Mouse (Mus musculus) MEL (cell line): Measurements from ENCODE around the gene Gipc3. TPM values are rescaled to one million over a fixed set of nuclear protein-coding genes. Genes with fewer than 3 reads are reported as not detected.

Source experiments
- DNase-seq: peaks from one replicate; pipeline ENCODE4 v3.0.0; 2011; ENCODE audit warnings: low read depth, low spot score
- H3K27ac ChIP-seq: 2 replicates; pipeline ENCODE4 v1.5.1; 2012; ENCODE audit warnings: low read depth, mild to moderate bottlenecking, control low read depth, low read length, moderate library complexity; ENCODE audit not compliant: control insufficient read depth
- H3K27me3 ChIP-seq, 2 experiments: fragments of 150-350 bp in 1 of 2; sonication (generic) in 1 of 2; 2 replicates each; pipeline ENCODE4 v1.6.1; 2012; ENCODE audit warnings: low read length in 2 of 2, mild to moderate bottlenecking in 2 of 2, improper control_type of control experiment in 1 of 2, moderate library complexity in 1 of 2; ENCODE audit not compliant: insufficient read depth in 2 of 2, control insufficient read depth in 1 of 2
- H3K36me3 ChIP-seq, 2 experiments: 2 replicates each; pipeline ENCODE4 v1.6.1; 2012 to 2014; ENCODE audit warnings: low read length in 2 of 2, improper control_type of control experiment in 1 of 2, inconsistent platforms in 1 of 2, mild to moderate bottlenecking in 1 of 2; ENCODE audit not compliant: insufficient read depth in 2 of 2, control insufficient read depth in 1 of 2
- H3K4me1 ChIP-seq, 2 experiments: fragments of 150-350 bp in 1 of 2; sonication (generic) in 1 of 2; 2 replicates each; pipeline ENCODE4 v1.6.1; 2012; ENCODE audit warnings: low read length in 2 of 2, improper control_type of control experiment in 1 of 2, mild to moderate bottlenecking in 1 of 2; ENCODE audit not compliant: insufficient read depth in 2 of 2, control insufficient read depth in 1 of 2
- H3K4me3 ChIP-seq, 2 experiments: fragments of 150-350 bp in 1 of 2; sonication (generic) in 1 of 2; 2 replicates each; pipeline ENCODE4 v1.5.1; 2012; ENCODE audit warnings: low read depth in 2 of 2, low read length in 2 of 2, mild to moderate bottlenecking in 2 of 2, moderate library complexity in 2 of 2, control low read depth in 1 of 2, improper control_type of control experiment in 1 of 2; ENCODE audit not compliant: control insufficient read depth in 1 of 2, insufficient read depth in 1 of 2
- H3K79me2 ChIP-seq: 2 replicates; pipeline ENCODE4 v1.6.1; 2012; ENCODE audit warnings: mild to moderate bottlenecking, low read length, moderate library complexity; ENCODE audit not compliant: control insufficient read depth, poor library complexity, insufficient read depth
- H3K9ac ChIP-seq: 2 replicates; pipeline ENCODE4 v1.6.1; 2012; ENCODE audit warnings: low read depth, mild to moderate bottlenecking, control low read depth, low read length, moderate library complexity; ENCODE audit not compliant: control insufficient read depth, poor library complexity, severe bottlenecking
- H3K9me3 ChIP-seq: fragments of 150-350 bp; sonication (generic); replicated peaks from 2 replicates; pipeline ENCODE4 v1.6.1; 2012; ENCODE audit warnings: mild to moderate bottlenecking, low read length, improper control_type of control experiment, moderate library complexity; ENCODE audit not compliant: insufficient read depth
- BHLHE40 ChIP-seq: IDR thresholded peaks from 2 replicates; pipeline ENCODE4 v1.6.1; 2012; ENCODE audit warnings: low read depth, mild to moderate bottlenecking, inconsistent platforms, low read length, improper control_type of control experiment, borderline replicate concordance
- CHD1 ChIP-seq: IDR thresholded peaks from 2 replicates; pipeline ENCODE4 v1.6.1; 2012; ENCODE audit warnings: low read depth, mild to moderate bottlenecking, inconsistent platforms, low read length, improper control_type of control experiment
- CHD2 ChIP-seq: IDR thresholded peaks from 2 replicates; pipeline ENCODE4 v1.6.1; 2011; ENCODE audit warnings: low read length, improper control_type of control experiment
- CTCF ChIP-seq, 3 experiments: IDR thresholded peaks in 2 of 3; conservative IDR thresholded peaks in 1 of 3; 2 replicates each; pipeline ENCODE4 v1.5.1; 2011 to 2012; ENCODE audit warnings: low read length in 3 of 3, low read depth in 2 of 3, mild to moderate bottlenecking in 2 of 3, improper control_type of control experiment in 1 of 3, inconsistent platforms in 1 of 3, mixed read lengths in 1 of 3, moderate library complexity in 1 of 3; ENCODE audit not compliant: control insufficient read depth in 1 of 3, insufficient read depth in 1 of 3, poor library complexity in 1 of 3, severe bottlenecking in 1 of 3
- E2F4 ChIP-seq: IDR thresholded peaks from 2 replicates; pipeline ENCODE4 v1.6.1; 2011; ENCODE audit warnings: low read depth, low read length, improper control_type of control experiment, borderline replicate concordance
- ELF1 ChIP-seq: IDR thresholded peaks from 2 replicates; pipeline ENCODE4 v1.6.1; 2014; ENCODE audit warnings: low read depth, mild to moderate bottlenecking, inconsistent platforms, low read length, improper control_type of control experiment, moderate library complexity
- ETS1 ChIP-seq: IDR thresholded peaks from 2 replicates; pipeline ENCODE4 v1.6.1; 2012; ENCODE audit warnings: low read depth, mild to moderate bottlenecking, inconsistent platforms, low read length, improper control_type of control experiment, moderate library complexity
- GABPA ChIP-seq: IDR thresholded peaks from 2 replicates; pipeline ENCODE4 v1.6.1; 2012; ENCODE audit warnings: low read depth, mild to moderate bottlenecking, inconsistent platforms, low read length, improper control_type of control experiment, moderate library complexity
- GATA1 ChIP-seq: IDR thresholded peaks from 2 replicates; pipeline ENCODE4 v1.6.1; 2011; ENCODE audit warnings: low read depth, low read length, improper control_type of control experiment
- HCFC1 ChIP-seq: IDR thresholded peaks from 2 replicates; pipeline ENCODE4 v1.6.1; 2012; ENCODE audit warnings: low read depth, mild to moderate bottlenecking, inconsistent platforms, low read length, improper control_type of control experiment, moderate library complexity
- JUND ChIP-seq: IDR thresholded peaks from 2 replicates; pipeline ENCODE4 v1.6.1; 2011; ENCODE audit warnings: low read depth, mild to moderate bottlenecking, improper control_type of control experiment, low read length
- MAFK ChIP-seq: IDR thresholded peaks from 2 replicates; pipeline ENCODE4 v1.6.1; 2011; ENCODE audit warnings: low read depth, mild to moderate bottlenecking, low read length, improper control_type of control experiment, borderline replicate concordance
- MAX ChIP-seq: IDR thresholded peaks from 2 replicates; pipeline ENCODE4 v1.6.1; 2011; ENCODE audit warnings: low read length, improper control_type of control experiment
- MAZ ChIP-seq: IDR thresholded peaks from 2 replicates; pipeline ENCODE4 v1.6.1; 2012; ENCODE audit warnings: low read depth, mild to moderate bottlenecking, inconsistent platforms, low read length, improper control_type of control experiment
- MEF2A ChIP-seq: IDR thresholded peaks from 2 replicates; pipeline ENCODE4 v1.6.1; 2014; ENCODE audit warnings: low read depth, mild to moderate bottlenecking, inconsistent platforms, low read length, improper control_type of control experiment; ENCODE audit not compliant: poor library complexity, insufficient replicate concordance, severe bottlenecking; ENCODE audit errors: extremely low read depth
- MXI1 ChIP-seq: IDR thresholded peaks from 2 replicates; pipeline ENCODE4 v1.6.1; 2011; ENCODE audit warnings: mild to moderate bottlenecking, low read depth, low read length, improper control_type of control experiment
- MYB ChIP-seq: IDR thresholded peaks from 2 replicates; pipeline ENCODE4 v1.6.1; 2011; ENCODE audit warnings: mild to moderate bottlenecking, low read depth, low read length, improper control_type of control experiment
- MYC ChIP-seq: IDR thresholded peaks from 2 replicates; pipeline ENCODE4 v1.6.1; 2011; ENCODE audit warnings: low read depth, mild to moderate bottlenecking, low read length, improper control_type of control experiment, moderate library complexity
- NRF1 ChIP-seq: IDR thresholded peaks from 2 replicates; pipeline ENCODE4 v1.6.1; 2014; ENCODE audit warnings: low read depth, mild to moderate bottlenecking, inconsistent platforms, low read length, improper control_type of control experiment, moderate library complexity; ENCODE audit not compliant: poor library complexity, insufficient read depth, severe bottlenecking
- POLR2A ChIP-seq, 2 experiments: IDR thresholded peaks; 2 replicates each; pipeline ENCODE4 v1.6.1; 2011 to 2012; ENCODE audit warnings: low read length in 2 of 2, mild to moderate bottlenecking in 2 of 2, control low read depth in 1 of 2, improper control_type of control experiment in 1 of 2, low read depth in 1 of 2, moderate library complexity in 1 of 2; ENCODE audit not compliant: control insufficient read depth in 1 of 2, insufficient read depth in 1 of 2, poor library complexity in 1 of 2
- POLR2AphosphoS2 ChIP-seq: IDR thresholded peaks from 2 replicates; pipeline ENCODE4 v1.6.1; 2011; ENCODE audit warnings: low read length, improper control_type of control experiment
- POLR2AphosphoS5 ChIP-seq: IDR thresholded peaks from 2 replicates; pipeline ENCODE4 v1.6.1; 2012; ENCODE audit warnings: low read depth, borderline replicate concordance, mild to moderate bottlenecking, inconsistent platforms, low read length, moderate library complexity, mixed read lengths
- RCOR1 ChIP-seq: IDR thresholded peaks from 2 replicates; pipeline ENCODE4 v1.6.1; 2012; ENCODE audit warnings: low read depth, mild to moderate bottlenecking, inconsistent platforms, low read length, improper control_type of control experiment
- SIN3A ChIP-seq: IDR thresholded peaks from 2 replicates; pipeline ENCODE4 v1.6.1; 2012; ENCODE audit warnings: low read length, improper control_type of control experiment, inconsistent platforms
- SMC3 ChIP-seq: IDR thresholded peaks from 2 replicates; pipeline ENCODE4 v1.6.1; 2011; ENCODE audit warnings: low read depth, low read length, improper control_type of control experiment
- TAL1 ChIP-seq: IDR thresholded peaks from 2 replicates; pipeline ENCODE4 v1.6.1; 2012; ENCODE audit warnings: mild to moderate bottlenecking, inconsistent platforms, low read length, moderate library complexity, mixed read lengths
- TBP ChIP-seq: IDR thresholded peaks from 2 replicates; pipeline ENCODE4 v1.8.0; 2011; ENCODE audit warnings: low read depth, low read length, improper control_type of control experiment
- TCF12 ChIP-seq: IDR thresholded peaks from 2 replicates; pipeline ENCODE4 v1.6.1; 2014; ENCODE audit warnings: low read depth, mild to moderate bottlenecking, inconsistent platforms, low read length, improper control_type of control experiment, moderate library complexity
- UBTF ChIP-seq: IDR thresholded peaks from 2 replicates; pipeline ENCODE4 v1.6.1; 2012; ENCODE audit warnings: low read depth, mild to moderate bottlenecking, inconsistent platforms, low read length, improper control_type of control experiment, moderate library complexity, borderline replicate concordance; ENCODE audit not compliant: insufficient read depth
- USF1 ChIP-seq: IDR thresholded peaks from 2 replicates; pipeline ENCODE4 v1.6.1; 2014; ENCODE audit warnings: low read depth, mild to moderate bottlenecking, inconsistent platforms, low read length, improper control_type of control experiment, moderate library complexity
- USF2 ChIP-seq, 2 experiments: IDR thresholded peaks; 2 replicates each; pipeline ENCODE4 v1.6.1; 2011 to 2012; ENCODE audit warnings: improper control_type of control experiment in 2 of 2, low read length in 2 of 2, borderline replicate concordance in 1 of 2, inconsistent platforms in 1 of 2, low read depth in 1 of 2, mild to moderate bottlenecking in 1 of 2; ENCODE audit not compliant: insufficient read depth in 1 of 2
- ZC3H11A ChIP-seq: IDR thresholded peaks from 2 replicates; pipeline ENCODE4 v1.6.1; 2012; ENCODE audit warnings: low read depth, mild to moderate bottlenecking, inconsistent platforms, low read length, improper control_type of control experiment
- ZKSCAN1 ChIP-seq: IDR thresholded peaks from 2 replicates; pipeline ENCODE4 v1.6.1; 2012; ENCODE audit warnings: low read depth, mild to moderate bottlenecking, inconsistent platforms, low read length, improper control_type of control experiment, moderate library complexity
- ZMIZ1 ChIP-seq: IDR thresholded peaks from 2 replicates; pipeline ENCODE4 v1.6.1; 2012; ENCODE audit warnings: low read depth, mild to moderate bottlenecking, inconsistent platforms, low read length, improper control_type of control experiment, moderate library complexity
- ZNF384 ChIP-seq: IDR thresholded peaks from 2 replicates; pipeline ENCODE4 v1.6.1; 2012; ENCODE audit warnings: low read depth, mild to moderate bottlenecking, inconsistent platforms, low read length, improper control_type of control experiment
- polyA plus RNA-seq, 2 experiments: library from polyadenylated mRNA; stranded (reverse) in 1 of 2; unstranded in 1 of 2; fragments of >175 nt in 1 of 2; fragments of >200 nt in 1 of 2; gene quantifications; 2 replicates each; pipeline versions ENCODE4 v1.2.1 to v1.2.4; 2012; ENCODE audit warnings: low replicate concordance in 2 of 2, low read depth in 1 of 2; ENCODE audit not compliant: insufficient read length in 2 of 2, insufficient read depth in 1 of 2, missing spikeins in 1 of 2
- total RNA-seq: library from RNA; depleted of rRNA; stranded (reverse); fragments of 300-350 nt; gene quantifications from 2 replicates; pipeline ENCODE4 v1.2.3, GENCODE M21; 2012

The Gipc3 gene
- total and polyA plus RNA-seq, 3 experiments = not detected

DNA sequence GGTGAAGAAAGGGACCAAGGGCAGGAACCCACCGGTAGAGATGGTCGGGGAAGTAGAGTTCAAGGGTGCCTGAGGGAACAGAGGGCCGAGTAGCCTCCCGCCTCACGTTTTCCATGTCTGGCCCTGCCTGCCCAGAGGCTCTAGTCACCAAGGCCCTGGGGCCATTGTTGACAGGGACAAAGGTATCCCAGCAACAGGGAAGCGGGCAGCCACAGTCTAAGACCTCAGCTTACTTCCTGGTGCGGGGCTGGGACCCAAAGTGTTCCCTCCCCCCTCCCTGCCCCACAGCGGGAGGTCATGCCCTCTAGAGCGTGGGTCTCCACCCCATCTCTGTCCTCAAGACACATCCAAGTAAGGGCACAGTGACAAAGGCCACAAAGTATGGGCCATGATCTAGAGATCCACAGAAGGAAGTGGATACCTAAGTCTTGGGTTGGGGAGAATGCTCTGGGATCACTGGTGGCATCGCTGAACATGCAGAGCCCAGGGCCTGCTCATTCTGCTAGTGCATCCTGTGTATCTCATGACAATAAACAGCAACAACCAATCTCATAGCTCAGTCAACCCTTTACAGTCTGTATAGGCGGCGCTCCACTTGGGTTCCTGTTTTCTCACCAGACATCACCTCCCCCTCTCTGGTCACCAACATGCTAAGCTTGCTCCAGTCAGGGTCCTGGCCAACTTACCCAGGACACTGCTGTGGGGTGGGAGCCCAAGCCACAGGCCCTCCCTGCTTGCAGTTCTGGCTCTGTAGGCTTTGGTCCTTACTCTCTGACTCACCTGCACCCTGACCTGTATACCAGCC lies 22.8 kb upstream of the Gipc3 start, which contains the start of gene 4930404N11Rik:
Gene 4930404N11Rik, minus strand, starts transcription at position 145 of the 805 bp plus-strand sequence.
- no peak within 1 kb of the TSS for H3K4me3 ChIP-seq
- DNase-seq = peak; percentile 70
- 0 out of 4 replicates have a peak, but pooled peaks cover 0 to 3% of the 10 kb centered on the region in 2 experiments for H3K36me3 ChIP-seq
- H3K27me3 ChIP-seq = no peaks in the 10 kb centered on the region
- no peaks in the 10 kb centered on the region for H3K79me2 ChIP-seq
- H3K4me1 ChIP-seq = peaks cover 0 to 5% of the 10 kb centered on the region in 2 experiments; a peak in 1 of 4 replicates
- TF ChIP-seq BHLHE40 (no peak), GABPA (no peak), ZNF384 (no peak), MYC (no peak), CTCF (IDR thresholded peaks at IDR 0.05 in 2 of 3, conservative IDR thresholded peaks at IDR 0.05 in 1 of 3; ENCODE audit: control insufficient read depth in 1 of 3, insufficient read depth in 1 of 3, low read depth in 2 of 3, low read length in 3 of 3, poor library complexity in 1 of 3, severe bottlenecking in 1 of 3) (no peak), UBTF (no peak), E2F4 (no peak), USF2 (IDR thresholded peaks at IDR 0.05; ENCODE audit: borderline replicate concordance in 1 of 2, insufficient read depth in 1 of 2, low read depth in 1 of 2, low read length in 2 of 2) (no peak), TCF12 (no peak), MXI1 (no peak), JUND (no peak), POLR2A (IDR thresholded peaks at IDR 0.05; ENCODE audit: control insufficient read depth in 1 of 2, insufficient read depth in 1 of 2, low read depth in 1 of 2, low read length in 2 of 2, poor library complexity in 1 of 2) (peak; percentile 25 to 48; a peak in 2 of 4 replicates), TAL1 (no peak), ELF1 (0 out of 2 replicates have a peak, but pooled peaks have one; percentile 4), CHD1 (no peak), CHD2 (no peak), NRF1 (no peak), MEF2A (no peak), POLR2AphosphoS5 (peak; percentile 83; the same call in 1 of the 2 replicates), MYB (no peak), MAX (no peak), SMC3 (no peak), MAFK (no peak), ZC3H11A (no peak), SIN3A (no peak), ZMIZ1 (peak; percentile 76), HCFC1 (no peak), ZKSCAN1 (no peak), ETS1 (no peak), GATA1 (no peak), MAZ (no peak), USF1 (no peak), TBP (no peak), POLR2AphosphoS2 (peak; percentile 47; the same call in 1 of the 2 replicates), RCOR1 (no peak)
- TF ChIP-seq, all 39 proteins: peak for 5
- Histone ChIP-seq H3K9me3 (no peaks in the 10 kb centered on the region), H3K27ac (no peak within 1 kb of the TSS), H3K9ac (no peak within 1 kb of the TSS)
